Mouse (Mus musculus) forebrain, embryonic 12.5 days (tissue): ENCODE results near the gene Lrrc49. TPM values are rescaled to one million over a fixed set of nuclear protein-coding genes. Genes with fewer than 3 reads are reported as not detected.

Experiments
- ATAC-seq: fragments of 200-750 bp; cut with Nextera tagmentation; 2 replicates; pipeline ENCODE4 v1.8.0; 2017; ENCODE audit warnings: moderate TSS enrichment; ENCODE audit not compliant: low FRiP score
- H3K27ac ChIP-seq: fragments of 300-500 bp; sonication (generic); 2 replicates; pipeline ENCODE4 v1.5.1; 2016; ENCODE audit warnings: mild to moderate bottlenecking
- H3K27me3 ChIP-seq: fragments of 300-500 bp; sonication (generic); 2 replicates; pipeline ENCODE4 v1.6.1; 2016; ENCODE audit warnings: mild to moderate bottlenecking
- H3K36me3 ChIP-seq: fragments of 300-500 bp; sonication (generic); replicated peaks from 2 replicates; pipeline ENCODE4 v1.6.1; 2016; ENCODE audit warnings: mild to moderate bottlenecking
- H3K4me1 ChIP-seq: fragments of 300-500 bp; sonication (generic); 2 replicates; pipeline ENCODE4 v1.6.1; 2016
- H3K4me2 ChIP-seq: fragments of 300-500 bp; sonication (generic); 2 replicates; pipeline ENCODE4 v1.6.1; 2016; ENCODE audit warnings: mild to moderate bottlenecking, moderate library complexity
- H3K4me3 ChIP-seq: fragments of 300-500 bp; sonication (generic); replicated peaks from 2 replicates; pipeline ENCODE4 v1.5.1; 2016; ENCODE audit warnings: mild to moderate bottlenecking
- H3K9ac ChIP-seq: fragments of 300-500 bp; sonication (generic); 2 replicates; pipeline ENCODE4 v1.6.1; 2016; ENCODE audit warnings: mild to moderate bottlenecking
- H3K9me3 ChIP-seq: fragments of 300-500 bp; sonication (generic); 2 replicates; pipeline ENCODE4 v1.6.1; 2016
- WGBS: fragments of 180-500 bp; shearing (Covaris S2); methylation state at CpG from one replicate; pipeline ENCODE4 v1.1.7; 2016; 5-methylcytosine and 5-hydroxymethylcytosine counted together
- polyA plus RNA-seq: library from polyadenylated mRNA; unstranded; fragments of >200 nt; fragmentation: Nextera tagmentation; extraction: Ambion mirVana; gene quantifications from 2 replicates; pipeline ENCODE4 v1.2.1, GENCODE M21; 2016

Lrrc49 gene
- polyA plus RNA-seq, 1 experiment from 2014 or later: 62.4 TPM

DNA sequence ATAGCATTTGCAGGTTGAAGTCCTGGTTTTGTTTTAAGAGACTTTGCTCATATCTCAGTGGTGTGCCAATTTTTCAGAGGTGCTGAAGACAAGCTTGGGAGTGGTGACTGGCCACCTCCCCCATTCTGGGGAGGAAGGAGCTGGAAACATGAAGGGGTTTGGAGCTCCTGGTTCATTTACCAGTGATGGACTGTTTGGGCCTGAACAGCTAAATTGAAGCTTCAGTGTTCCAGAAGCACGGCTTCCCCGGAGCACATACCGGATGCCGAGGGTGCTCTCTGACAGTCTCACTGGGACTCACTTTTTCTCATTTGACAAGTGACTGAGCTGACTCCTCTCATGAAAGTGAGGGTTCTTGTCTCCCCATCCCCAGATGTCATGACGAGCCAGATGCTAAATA, 20.6 kb upstream of the Lrrc49 start:
- WGBS: 91% methylated on average over 5 of the region's 5 CpGs
- Histone ChIP-seq H3K4me3 (no peak overlapping the region), H3K9me3 (no peaks in the 10 kb centered on the region)

DNA sequence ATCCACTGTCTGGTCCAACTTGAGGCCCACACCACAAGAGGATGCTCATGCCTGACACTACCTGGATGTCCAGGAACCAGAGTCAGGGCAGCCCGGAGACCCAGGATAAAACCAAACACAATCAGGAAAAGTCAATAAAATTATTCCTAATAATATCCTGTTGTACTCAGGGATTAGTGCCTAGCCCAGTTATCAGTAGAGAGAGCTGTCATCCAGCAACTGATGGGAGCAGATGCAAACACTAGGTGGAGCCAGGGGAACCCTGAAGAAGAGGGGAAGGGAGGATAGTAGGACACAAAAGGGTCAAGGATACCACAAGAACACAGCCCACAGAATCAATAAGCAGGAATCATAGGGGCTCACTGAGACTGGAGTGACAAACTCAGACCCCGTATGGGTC, 19.6 kb upstream of the Lrrc49 start:
- no peak overlapping the region for H3K9ac ChIP-seq

More for the DNA sequence above, 20.6 kb upstream of the Lrrc49 start:
- no peak overlapping the region for H3K9ac ChIP-seq
- ATAC-seq: no peak
- H3K27ac ChIP-seq: no peak overlapping the region
- no peaks in the 10 kb centered on the region for H3K36me3 ChIP-seq
- H3K4me2 ChIP-seq: no peak overlapping the region
- H3K27me3 ChIP-seq: peaks cover 13% of the 10 kb centered on the region
- H3K4me1 ChIP-seq: peaks cover 6% of the 10 kb centered on the region; the same call in 1 of the 2 replicates

DNA sequence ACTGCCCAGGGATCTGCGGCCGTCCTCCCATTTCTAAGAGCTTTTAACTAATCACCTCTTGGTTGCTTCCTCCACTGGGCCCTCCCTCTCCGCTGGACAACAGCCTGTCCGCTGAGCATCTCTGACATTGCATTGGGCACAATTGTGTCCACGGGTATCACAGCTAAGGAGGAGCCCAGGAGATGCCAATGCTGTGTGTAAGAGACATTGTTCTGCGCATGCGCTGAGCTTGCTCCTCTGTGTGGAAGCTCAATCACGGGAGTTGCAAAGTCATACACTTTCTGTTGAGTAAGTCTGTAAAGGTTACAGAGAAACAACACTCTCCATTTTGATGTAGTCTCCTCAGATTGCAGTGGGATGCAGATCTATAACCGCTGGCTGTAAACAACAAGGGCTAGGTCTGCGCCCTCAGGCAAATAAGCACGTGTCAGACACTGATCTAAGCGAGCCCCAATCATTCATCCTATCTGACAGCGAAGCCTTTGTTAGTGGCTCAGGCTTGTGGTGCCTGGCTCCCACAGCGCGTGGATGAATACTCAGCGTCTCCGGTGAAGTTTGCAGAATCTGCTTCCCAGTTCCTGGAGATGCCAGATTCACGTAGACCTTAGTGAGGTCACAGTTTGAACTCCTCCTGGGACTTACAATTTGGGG, 11.7 kb upstream of the Lrrc49 start:
- Histone ChIP-seq H3K27ac (no peak overlapping the region), H3K9me3 (no peaks in the 10 kb centered on the region), H3K4me3 (no peak overlapping the region), H3K36me3 (no peaks in the 10 kb centered on the region), H3K9ac (no peak overlapping the region), H3K4me1 (no peaks in the 10 kb centered on the region), H3K4me2 (no peak overlapping the region), H3K27me3 (peaks cover 3% of the 10 kb centered on the region)
- WGBS: 68% methylated on average over 18 of the region's 18 CpGs
- ATAC-seq: no peak

More for the DNA sequence above, 19.6 kb upstream of the Lrrc49 start:
- Histone ChIP-seq H3K4me3 (no peak overlapping the region), H3K27me3 (peaks cover 5% of the 10 kb centered on the region), H3K36me3 (no peaks in the 10 kb centered on the region), H3K4me2 (no peak overlapping the region), H3K9me3 (no peaks in the 10 kb centered on the region), H3K4me1 (peaks cover 2% of the 10 kb centered on the region; the same call in 1 of the 2 replicates), H3K27ac (no peak overlapping the region)
- no peak for ATAC-seq
- 94% methylated on average over 2 of the region's 2 CpGs for WGBS

DNA sequence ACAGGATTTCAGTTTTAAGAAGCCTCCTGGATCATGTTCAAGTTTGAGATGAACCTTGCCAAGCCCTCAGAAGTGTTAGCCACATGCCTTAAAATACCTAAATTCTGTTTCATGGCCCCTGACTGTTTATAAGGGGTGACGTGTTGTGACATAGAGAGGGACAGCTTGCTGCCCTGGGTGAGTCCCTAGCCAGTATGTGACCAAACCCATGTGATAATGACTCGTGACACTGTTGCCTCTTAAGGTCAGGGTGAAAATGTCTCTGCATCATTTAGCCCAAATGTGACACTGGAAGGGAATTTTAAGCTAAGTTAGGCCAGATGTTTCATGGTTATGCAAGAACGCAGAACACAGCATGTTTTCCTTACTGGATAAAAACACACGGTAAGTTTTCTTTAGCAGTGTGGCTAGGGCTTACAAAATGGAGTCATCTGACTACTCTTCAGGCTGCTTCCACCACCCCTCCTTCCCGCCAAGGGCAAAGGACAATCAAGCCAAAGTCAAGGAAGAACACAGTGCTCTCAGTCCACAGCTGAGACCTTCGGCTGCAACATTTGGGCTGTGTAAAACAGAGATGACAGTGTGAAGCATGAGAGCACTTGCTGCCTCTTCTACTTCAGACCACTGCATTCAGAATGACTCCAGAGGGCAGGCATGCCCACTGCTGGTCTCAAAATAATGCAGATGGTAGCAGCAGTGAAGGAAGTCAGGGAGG, 8.5 kb upstream of the Lrrc49 start:
- no peak overlapping the region for H3K27ac ChIP-seq
- no peaks in the 10 kb centered on the region for H3K4me1 ChIP-seq
- ATAC-seq: no peak
- 70% methylated on average over 6 of the region's 6 CpGs for WGBS
- no peak overlapping the region for H3K9ac ChIP-seq
- H3K9me3 ChIP-seq: no peaks in the 10 kb centered on the region
- H3K4me3 ChIP-seq: no peak overlapping the region
- no peak overlapping the region for H3K4me2 ChIP-seq
- H3K36me3 ChIP-seq: no peaks in the 10 kb centered on the region
- H3K27me3 ChIP-seq: peaks cover 8% of the 10 kb centered on the region

DNA sequence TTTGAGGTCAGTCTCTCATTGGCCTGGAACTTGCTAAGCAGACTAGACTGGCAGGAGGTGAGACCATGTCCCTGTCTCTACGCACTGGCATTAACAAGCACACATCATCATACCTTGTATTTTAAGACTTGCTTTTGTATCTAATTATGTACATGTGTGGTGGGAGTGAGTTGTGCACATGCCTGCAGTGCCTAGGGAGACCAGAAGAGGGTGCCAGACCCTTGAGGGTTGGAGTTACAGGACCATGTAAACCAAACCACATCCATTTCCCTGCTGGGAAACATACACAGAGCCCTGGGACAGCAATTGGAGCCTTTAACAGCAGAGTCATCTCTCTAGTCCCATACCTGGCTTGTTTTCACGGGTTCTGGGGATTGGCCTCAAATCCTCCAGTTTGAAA, 6.0 kb upstream of the Lrrc49 start:
- Histone ChIP-seq H3K27ac (no peak overlapping the region), H3K4me1 (no peaks in the 10 kb centered on the region), H3K9ac (no peak overlapping the region), H3K4me2 (no peak overlapping the region), H3K4me3 (no peak overlapping the region), H3K9me3 (no peaks in the 10 kb centered on the region), H3K36me3 (no peaks in the 10 kb centered on the region), H3K27me3 (peaks cover 8% of the 10 kb centered on the region; the same call in 1 of the 2 replicates)
- 69% methylated on average over 2 of the region's 2 CpGs for WGBS
- no peak for ATAC-seq

DNA sequence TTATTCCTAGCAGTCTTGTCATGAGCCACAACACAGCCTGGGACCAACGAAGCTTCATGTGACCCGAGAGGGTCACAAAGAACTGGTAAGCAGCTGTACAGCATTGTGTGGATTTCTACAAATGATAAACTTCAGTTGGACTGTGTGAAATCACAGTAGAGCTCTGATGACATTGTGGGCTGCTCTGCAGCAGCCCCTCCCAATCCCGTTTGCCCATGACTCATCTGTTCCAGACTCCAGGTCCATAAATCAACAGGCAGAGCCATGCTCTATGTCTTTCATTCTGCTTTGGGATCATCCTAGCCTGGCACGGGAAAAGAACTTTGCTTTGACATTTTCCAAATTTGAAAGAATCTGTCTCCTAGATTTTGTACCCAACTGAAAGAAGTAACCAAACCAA, 4.7 kb upstream of the Lrrc49 start:
- H3K27me3 ChIP-seq: peaks cover 8% of the 10 kb centered on the region; the same call in 1 of the 2 replicates
- H3K27ac ChIP-seq: no peak overlapping the region
- no peaks in the 10 kb centered on the region for H3K9me3 ChIP-seq
- no peak for ATAC-seq
- no peak overlapping the region for H3K4me3 ChIP-seq
- H3K36me3 ChIP-seq: no peaks in the 10 kb centered on the region
- H3K4me2 ChIP-seq: no peak overlapping the region
- peaks cover 4% of the 10 kb centered on the region for H3K4me1 ChIP-seq
- 81% methylated on average over 4 of the region's 4 CpGs for WGBS
- H3K9ac ChIP-seq: no peak overlapping the region

DNA sequence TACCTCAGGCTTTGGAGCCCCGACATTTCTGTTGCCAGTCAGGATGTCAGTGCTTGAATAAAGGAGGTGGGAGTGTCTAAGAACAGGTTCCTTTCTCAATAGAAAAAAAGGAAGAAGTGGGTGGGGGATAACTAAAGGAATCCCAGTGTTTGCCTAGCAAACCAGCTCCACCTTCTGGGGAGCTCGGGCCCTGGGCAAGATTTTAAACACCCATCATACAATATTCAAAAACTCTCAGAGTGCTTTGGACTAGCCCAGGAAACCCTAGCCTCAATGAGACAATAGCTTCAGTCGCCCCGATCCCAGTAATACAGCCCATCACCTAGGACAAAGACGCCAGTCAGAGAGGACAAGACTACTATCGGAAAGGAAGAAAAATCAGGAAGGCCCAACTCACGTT, 543 bp downstream of the Lrrc49 start:
- Histone ChIP-seq H3K4me2 (peak overlapping the region; percentile 58), H3K4me1 (peaks cover 13% of the 10 kb centered on the region), H3K27me3 (no peaks in the 10 kb centered on the region; the same call in 1 of the 2 replicates), H3K36me3 (peaks cover 17% of the 10 kb centered on the region), H3K4me3 (peak overlapping the region; percentile 54), H3K9me3 (no peaks in the 10 kb centered on the region), H3K9ac (peak overlapping the region; percentile 62), H3K27ac (peak overlapping the region; percentile 99)
- peak; percentile 72 for ATAC-seq
- WGBS: 0% methylated on average over 7 of the region's 7 CpGs

DNA sequence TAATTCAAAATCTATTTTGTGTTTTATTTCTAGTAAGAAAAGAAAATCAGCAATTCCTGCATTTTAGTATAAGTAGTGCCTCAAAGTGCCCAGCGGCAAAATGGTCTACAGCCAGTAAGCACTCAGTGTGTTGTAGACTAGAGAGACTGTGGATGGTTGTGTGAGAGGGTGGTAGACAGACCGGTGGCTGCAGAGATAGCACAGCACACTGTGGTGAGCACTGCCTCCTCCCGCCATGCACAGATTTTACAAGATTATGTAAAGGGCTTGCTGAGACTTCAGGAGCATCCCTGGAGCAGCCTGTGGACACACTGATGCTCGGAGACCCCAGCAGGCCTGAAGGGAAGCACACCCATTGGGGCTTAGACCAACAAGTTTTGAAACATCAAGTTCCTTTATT, 5.2 kb downstream of the Lrrc49 start:
- no peaks in the 10 kb centered on the region for H3K27me3 ChIP-seq
- no peaks in the 10 kb centered on the region for H3K9me3 ChIP-seq
- no peak overlapping the region for H3K27ac ChIP-seq
- 95% methylated on average over 4 of the region's 4 CpGs for WGBS
- no peak overlapping the region for H3K9ac ChIP-seq
- ATAC-seq: no peak
- no peak overlapping the region for H3K4me3 ChIP-seq
- peaks cover 57% of the 10 kb centered on the region for H3K36me3 ChIP-seq
- peaks cover 9% of the 10 kb centered on the region for H3K4me1 ChIP-seq
- H3K4me2 ChIP-seq: no peak overlapping the region

DNA sequence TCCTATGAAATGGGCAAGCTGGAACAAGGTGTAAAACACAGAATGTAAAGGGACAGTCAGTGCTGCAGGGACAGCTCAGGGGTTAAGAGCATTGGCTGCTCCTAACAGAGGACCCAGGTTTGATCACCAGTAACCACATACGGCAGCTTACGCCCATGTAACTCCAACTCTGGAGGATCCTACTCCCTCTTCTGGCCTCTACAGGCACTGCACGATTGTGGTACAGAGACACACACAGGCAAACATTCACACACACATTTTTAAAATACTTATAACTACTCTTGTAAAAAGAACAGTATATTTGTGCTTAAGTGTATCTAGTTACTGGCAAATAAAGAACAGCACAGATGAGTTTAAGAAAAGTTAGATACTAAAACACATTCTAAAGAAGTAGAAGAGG, 7.0 kb downstream of the Lrrc49 start:
- H3K4me1 ChIP-seq: peaks cover 4% of the 10 kb centered on the region
- no peaks in the 10 kb centered on the region for H3K27me3 ChIP-seq
- H3K9ac ChIP-seq: no peak overlapping the region
- peaks cover 73% of the 10 kb centered on the region for H3K36me3 ChIP-seq
- H3K4me2 ChIP-seq: no peak overlapping the region
- no peaks in the 10 kb centered on the region for H3K9me3 ChIP-seq
- ATAC-seq: no peak
- 93% methylated on average over 3 of the region's 3 CpGs for WGBS
- no peak overlapping the region for H3K4me3 ChIP-seq
- H3K27ac ChIP-seq: no peak overlapping the region

DNA sequence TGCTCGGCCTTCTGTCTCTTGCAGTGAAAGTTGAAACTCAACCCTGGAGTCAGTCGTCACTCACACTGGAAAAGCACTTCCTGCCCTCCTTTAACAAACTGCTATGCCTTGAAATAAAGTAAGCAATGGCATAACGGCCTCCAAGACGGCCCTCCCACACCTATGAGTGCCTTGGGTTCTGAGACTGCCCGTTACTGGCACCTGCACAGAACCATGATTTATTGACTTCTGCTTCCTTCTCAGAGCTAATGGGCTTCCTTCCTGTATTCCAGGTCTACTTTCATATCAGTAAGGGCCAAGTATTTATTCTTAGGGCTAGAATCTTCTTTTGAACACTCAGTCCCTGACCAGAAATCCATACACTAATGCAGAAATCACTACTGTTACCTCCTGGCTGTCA, 9.0 kb downstream of the Lrrc49 start:
- ATAC-seq: no peak
- H3K4me3 ChIP-seq: no peak overlapping the region

DNA sequence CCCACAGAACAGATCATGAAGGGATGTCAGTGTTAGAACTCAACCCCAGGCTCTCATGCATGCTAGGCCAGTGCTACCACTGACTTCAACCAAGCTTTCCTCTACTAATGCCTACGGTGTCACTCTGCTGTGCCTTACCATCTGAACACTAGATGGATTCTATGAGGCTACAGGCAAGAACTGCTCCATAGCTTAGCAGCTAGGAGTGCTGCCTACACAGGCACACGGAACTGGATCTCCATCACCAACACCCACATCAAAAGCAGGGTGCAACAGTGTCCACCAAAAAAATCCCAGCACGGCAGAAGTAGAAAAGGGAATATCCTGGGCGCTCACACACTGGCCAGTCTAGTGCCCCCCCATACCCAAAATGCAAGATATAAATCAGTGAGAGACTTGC, 11.5 kb downstream of the Lrrc49 start:
- H3K27ac ChIP-seq: no peak overlapping the region
- no peaks in the 10 kb centered on the region for H3K4me1 ChIP-seq
- H3K9ac ChIP-seq: no peak overlapping the region
- no peaks in the 10 kb centered on the region for H3K9me3 ChIP-seq
- no peak for ATAC-seq
- H3K36me3 ChIP-seq: peaks cover 84% of the 10 kb centered on the region
- no peaks in the 10 kb centered on the region for H3K27me3 ChIP-seq
- no peak overlapping the region for H3K4me3 ChIP-seq
- 94% methylated on average over 4 of the region's 4 CpGs for WGBS
- no peak overlapping the region for H3K4me2 ChIP-seq

More for the DNA sequence above, 9.0 kb downstream of the Lrrc49 start:
- Histone ChIP-seq H3K9me3 (no peaks in the 10 kb centered on the region), H3K4me1 (no peaks in the 10 kb centered on the region), H3K27ac (no peak overlapping the region), H3K36me3 (peaks cover 84% of the 10 kb centered on the region), H3K4me2 (no peak overlapping the region), H3K9ac (no peak overlapping the region), H3K27me3 (no peaks in the 10 kb centered on the region)
- WGBS: 85% methylated on average over 5 of the region's 5 CpGs

DNA sequence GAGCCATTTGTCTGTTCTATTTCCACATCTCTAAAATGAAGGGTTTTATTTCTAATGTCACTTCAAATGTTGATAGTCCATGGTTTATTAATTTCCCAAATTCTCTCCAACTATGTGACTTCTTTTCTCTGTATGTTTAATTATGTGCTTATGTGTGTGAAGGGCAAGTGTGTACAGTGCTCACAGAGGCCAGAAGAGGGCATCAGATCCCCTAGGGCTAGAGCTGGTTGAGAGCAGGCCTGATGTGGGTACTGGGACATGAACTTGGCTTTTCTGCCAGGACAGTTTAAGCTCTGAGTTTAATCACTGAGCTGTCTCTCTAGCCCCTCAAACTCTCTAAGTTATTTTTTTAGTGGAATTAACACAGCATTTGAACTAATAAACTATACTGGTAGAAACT, 13.2 kb downstream of the Lrrc49 start:
- Histone ChIP-seq H3K36me3 (peaks cover 87% of the 10 kb centered on the region), H3K9ac (no peak overlapping the region), H3K27me3 (no peaks in the 10 kb centered on the region), H3K4me2 (no peak overlapping the region), H3K27ac (no peak overlapping the region), H3K4me1 (no peaks in the 10 kb centered on the region), H3K9me3 (no peaks in the 10 kb centered on the region), H3K4me3 (no peak overlapping the region)
- ATAC-seq: no peak

DNA sequence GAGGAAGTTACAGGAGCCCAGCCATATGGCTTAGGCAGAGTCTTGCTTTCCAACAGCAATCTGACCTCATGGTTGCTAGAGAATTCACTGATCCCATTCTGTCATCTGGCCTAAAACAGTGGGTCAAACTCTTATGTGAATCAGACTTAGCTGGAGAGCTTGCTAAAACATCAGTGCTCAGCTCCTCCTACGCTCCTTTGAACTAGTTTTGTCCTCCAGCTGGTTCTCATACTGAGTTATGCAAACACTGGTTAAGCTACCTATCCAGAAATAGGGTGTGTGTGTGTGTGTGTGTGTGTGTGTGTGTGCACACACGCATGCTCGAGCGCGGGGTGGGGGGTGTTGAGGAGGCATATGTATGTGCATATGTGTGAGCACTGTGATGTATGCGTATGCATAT, 15.4 kb downstream of the Lrrc49 start:
- H3K27me3 ChIP-seq: no peaks in the 10 kb centered on the region
- H3K9ac ChIP-seq: no peak overlapping the region
- H3K4me1 ChIP-seq: no peaks in the 10 kb centered on the region
- H3K4me2 ChIP-seq: no peak overlapping the region
- H3K4me3 ChIP-seq: no peak overlapping the region
- ATAC-seq: no peak
- H3K9me3 ChIP-seq: no peaks in the 10 kb centered on the region
- H3K27ac ChIP-seq: no peak overlapping the region
- peaks cover 82% of the 10 kb centered on the region for H3K36me3 ChIP-seq
- 96% methylated on average over 6 of the region's 6 CpGs for WGBS
